Mouse (Mus musculus) inflammation-experienced regulatory T-cells (primary cell): Measurements from ENCODE around the gene Fshr. TPM values are rescaled to one million over a fixed set of nuclear protein-coding genes. Genes with fewer than 3 reads are reported as not detected.

ENCODE experiments used
- polyA plus RNA-seq, 2 experiments: library from polyadenylated mRNA; unstranded; fragments of 100-300 nt; shearing (Covaris generic); gene quantifications; one replicate each; pipeline ENCODE4 v1.2.1; 2017

Fshr gene
- polyA plus RNA-seq: not detected

DNA sequence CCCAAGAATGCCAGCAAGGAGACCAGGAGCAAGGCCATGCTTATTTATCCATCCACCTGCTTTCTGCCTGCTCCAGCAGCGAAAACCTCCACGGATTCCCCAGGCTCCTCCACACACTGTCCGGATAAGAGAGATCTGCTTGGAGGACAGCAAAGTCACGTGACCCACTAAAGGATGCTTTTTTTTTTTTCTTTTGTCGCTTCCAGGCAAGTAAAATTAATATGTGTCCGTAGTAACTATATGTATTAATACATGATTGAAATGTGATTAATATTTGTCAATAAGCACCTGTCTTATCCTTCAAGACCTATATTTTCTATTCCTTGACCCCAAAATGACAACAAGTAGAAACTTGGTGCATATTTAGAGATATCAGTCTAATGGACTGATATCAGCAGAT lies at the start of gene Fshr:
Fshr (minus strand) TSS at position 101 of the 400 bp plus-strand sequence.

